Mouse (Mus musculus): ENCODE results near the gene Kcnk3. TPM values are rescaled to one million over a fixed set of nuclear protein-coding genes. Genes with fewer than 3 reads are reported as not detected.

Gene Kcnk3
- polyA plus RNA-seq, 1 experiment from 2014 or later = 35.7 TPM

DNA sequence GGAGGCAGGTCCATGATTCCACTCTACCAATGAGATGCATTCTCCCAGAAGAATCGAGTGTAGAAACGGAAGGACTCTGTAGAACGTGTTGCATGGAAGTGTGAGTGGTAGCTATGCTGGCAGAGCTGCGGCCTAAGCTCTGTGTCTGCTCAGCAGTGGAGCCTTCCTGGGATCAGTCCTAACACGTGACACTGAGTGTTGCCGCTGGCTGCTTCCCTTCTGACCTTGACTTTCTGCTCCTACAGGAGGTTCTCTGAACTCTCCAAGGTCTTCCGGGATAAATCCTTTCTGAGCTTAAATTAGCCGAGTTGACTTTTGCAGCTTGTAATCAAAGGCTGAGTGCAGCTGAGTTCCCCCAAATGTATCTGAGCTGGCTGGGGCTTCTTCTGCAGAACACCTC, 13.6 kb upstream of the Kcnk3 start:
- Histone ChIP-seq H3K4me2 (replicated peaks; ENCODE audit: low read depth, low read length) (no peak overlapping the region), H3K36me3 (ENCODE audit: insufficient read depth, low read length) (no peaks in the 10 kb centered on the region), H3K27ac (ENCODE audit: low read length) (no peak overlapping the region), H3K9me3 (ENCODE audit: low read length) (no peaks in the 10 kb centered on the region), H3K9ac (replicated peaks; ENCODE audit: low read depth) (no peak overlapping the region), H3K4me3 (ENCODE audit: low read depth, low read length) (no peak overlapping the region), H3K4me1 (ENCODE audit: insufficient read depth, low read depth, low read length) (no peaks in the 10 kb centered on the region), H3K27me3 (replicated peaks; ENCODE audit: insufficient read depth, low read length) (no peaks in the 10 kb centered on the region)
- TF ChIP-seq CTCF (IDR thresholded peaks at IDR 0.05) (no peak), EP300 (IDR thresholded peaks at IDR 0.05) (no peak)
- WGBS = 80% methylated on average over 8 of the region's 8 CpGs
- DNase-seq (ENCODE audit: low spot score) (no peak), ATAC-seq (no peak)

DNA sequence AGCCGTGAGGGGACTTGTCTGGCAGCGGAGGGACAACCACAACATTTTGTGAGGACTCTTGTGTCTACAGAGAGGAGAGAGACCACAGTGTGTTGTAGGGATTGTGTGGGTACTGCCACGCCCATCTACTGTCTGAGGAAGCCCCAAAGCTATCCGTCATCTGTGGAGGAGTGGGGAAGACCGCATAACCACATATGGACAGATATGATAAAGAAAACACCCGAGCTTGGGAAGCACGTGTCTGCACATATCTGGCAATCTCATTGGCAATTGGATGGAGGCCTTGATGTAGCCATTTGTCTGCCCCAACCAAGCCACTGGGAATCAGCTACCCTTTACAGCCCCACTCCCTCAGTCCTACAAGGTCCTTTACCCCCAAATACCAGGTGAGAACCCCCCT, 11.7 kb upstream of the Kcnk3 start:
- Histone ChIP-seq H3K9ac (replicated peaks; ENCODE audit: low read depth) (no peak overlapping the region), H3K4me2 (replicated peaks; ENCODE audit: low read depth, low read length) (no peak overlapping the region), H3K4me3 (ENCODE audit: low read depth, low read length) (no peak overlapping the region), H3K27ac (ENCODE audit: low read length) (no peak overlapping the region), H3K9me3 (ENCODE audit: low read length) (no peaks in the 10 kb centered on the region), H3K36me3 (ENCODE audit: insufficient read depth, low read length) (no peaks in the 10 kb centered on the region), H3K4me1 (ENCODE audit: insufficient read depth, low read depth, low read length) (no peaks in the 10 kb centered on the region), H3K27me3 (replicated peaks; ENCODE audit: insufficient read depth, low read length) (no peaks in the 10 kb centered on the region)
- TF ChIP-seq CTCF (IDR thresholded peaks at IDR 0.05) (no peak), EP300 (IDR thresholded peaks at IDR 0.05) (no peak)
- 68% methylated on average over 7 of the region's 7 CpGs for WGBS
- DNase-seq (ENCODE audit: low spot score) = no peak
- no peak for ATAC-seq

DNA sequence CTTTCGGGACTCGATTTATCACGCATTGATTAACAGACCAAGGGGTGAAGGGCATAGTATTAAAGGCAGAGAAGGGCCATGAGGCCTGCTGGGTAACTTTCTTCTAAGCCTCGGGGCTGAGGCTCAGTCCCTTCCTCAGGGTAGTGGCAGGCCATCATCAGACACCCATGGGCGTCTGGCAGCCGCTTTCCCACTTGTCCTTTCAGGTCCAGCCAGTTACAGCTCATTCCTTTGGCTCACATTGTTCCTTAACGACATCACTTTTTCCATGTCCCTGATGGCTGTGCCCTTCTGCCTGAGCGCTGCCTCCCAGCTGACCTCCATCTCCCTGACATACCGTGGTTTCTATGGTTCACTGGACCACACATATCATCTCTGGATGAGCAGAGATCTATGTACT, 10.7 kb upstream of the Kcnk3 start:
- H3K27me3 ChIP-seq (replicated peaks; ENCODE audit: insufficient read depth, low read length) = no peaks in the 10 kb centered on the region
- peak; percentile 86 for ATAC-seq
- TF ChIP-seq CTCF (IDR thresholded peaks at IDR 0.05) (no peak), EP300 (IDR thresholded peaks at IDR 0.05) (peak; percentile 42; the same call in 1 of the 2 replicates)
- H3K4me3 ChIP-seq (ENCODE audit: low read depth, low read length) = no peak overlapping the region
- 50% methylated on average over 9 of the region's 9 CpGs for WGBS
- DNase-seq (ENCODE audit: low spot score) = peak; percentile 61
- H3K4me2 ChIP-seq (replicated peaks; ENCODE audit: low read depth, low read length) = no peak overlapping the region
- H3K9ac ChIP-seq (replicated peaks; ENCODE audit: low read depth) = no peak overlapping the region
- no peaks in the 10 kb centered on the region for H3K4me1 ChIP-seq (ENCODE audit: insufficient read depth, low read depth, low read length)
- no peaks in the 10 kb centered on the region for H3K36me3 ChIP-seq (ENCODE audit: insufficient read depth, low read length)
- no peaks in the 10 kb centered on the region for H3K9me3 ChIP-seq (ENCODE audit: low read length)
- no peak overlapping the region for H3K27ac ChIP-seq (ENCODE audit: low read length)

DNA sequence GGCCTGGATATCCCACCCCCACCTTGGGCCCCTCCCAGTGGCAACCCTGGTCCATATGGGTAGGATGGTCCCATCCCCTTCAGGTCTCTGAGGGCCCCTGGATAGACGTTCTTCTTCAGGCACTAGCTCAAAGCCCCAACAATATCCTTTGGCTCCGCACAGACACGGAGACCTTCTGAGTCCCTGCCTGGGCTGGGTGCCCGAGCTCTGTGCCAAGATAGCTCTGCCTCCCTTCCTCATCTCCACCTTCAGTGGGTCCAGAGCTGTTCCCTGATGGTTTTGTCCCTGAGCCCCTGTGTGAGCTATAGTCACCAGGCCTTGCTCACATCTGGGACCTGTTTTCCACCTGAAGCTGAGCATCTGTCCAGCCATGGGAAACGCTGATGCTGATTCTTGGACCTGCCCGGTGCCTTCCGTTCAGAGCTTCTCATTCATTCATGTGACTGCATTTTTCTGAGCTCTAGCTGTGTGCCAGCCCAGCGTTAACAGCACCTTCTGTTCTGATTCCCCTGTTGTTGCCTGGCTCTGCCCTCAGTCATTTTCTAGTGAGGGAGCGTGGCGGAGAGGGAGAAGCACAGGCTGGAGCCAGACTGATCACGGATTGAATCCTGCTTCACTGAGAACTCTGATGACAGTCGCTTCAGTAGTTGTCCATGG, 10.2 kb upstream of the Kcnk3 start:
- Histone ChIP-seq H3K4me2 (replicated peaks; ENCODE audit: low read depth, low read length) (no peak overlapping the region), H3K36me3 (ENCODE audit: insufficient read depth, low read length) (no peaks in the 10 kb centered on the region), H3K9ac (replicated peaks; ENCODE audit: low read depth) (no peak overlapping the region), H3K27ac (ENCODE audit: low read length) (no peak overlapping the region), H3K4me3 (ENCODE audit: low read depth, low read length) (no peak overlapping the region), H3K4me1 (ENCODE audit: insufficient read depth, low read depth, low read length) (no peaks in the 10 kb centered on the region), H3K27me3 (replicated peaks; ENCODE audit: insufficient read depth, low read length) (no peaks in the 10 kb centered on the region), H3K9me3 (ENCODE audit: low read length) (no peaks in the 10 kb centered on the region)
- TF ChIP-seq CTCF (IDR thresholded peaks at IDR 0.05) = no peak
- no peak for TF ChIP-seq EP300 (IDR thresholded peaks at IDR 0.05)
- ATAC-seq (peak; percentile 46), DNase-seq (ENCODE audit: low spot score) (no peak)
- WGBS = 71% methylated on average over 12 of the region's 12 CpGs

DNA sequence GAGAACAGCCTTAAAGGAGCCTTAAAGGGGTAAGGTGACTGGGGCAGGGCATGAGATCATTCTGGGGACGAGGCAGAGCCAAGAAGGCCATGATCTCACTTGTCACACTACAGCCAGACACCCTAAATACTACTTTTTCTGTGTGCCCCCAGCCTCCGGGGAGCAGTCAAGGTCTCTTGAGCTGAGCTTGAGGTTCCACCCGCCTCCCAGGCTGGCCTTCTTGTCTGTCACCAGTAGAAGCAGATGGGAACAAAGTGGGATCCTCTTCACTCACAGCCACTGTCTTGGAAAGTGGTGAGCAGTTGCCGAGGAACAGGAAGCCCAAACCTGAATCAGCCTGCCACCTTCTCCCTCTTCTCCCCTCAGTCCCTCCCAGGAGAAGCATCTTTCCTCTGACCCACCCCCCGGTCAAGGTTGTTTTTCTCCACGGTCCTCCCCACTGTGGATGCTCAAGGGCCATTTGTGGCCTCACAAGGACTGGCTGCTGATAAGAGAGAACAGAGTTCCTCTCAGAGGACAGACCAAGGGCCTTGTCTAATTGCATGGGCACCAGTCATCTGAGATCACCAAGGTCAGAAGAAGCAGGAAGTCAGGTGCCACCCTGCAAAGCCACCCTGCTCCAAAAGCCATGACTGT, 9.4 kb upstream of the Kcnk3 start:
- ATAC-seq (no peak), DNase-seq (ENCODE audit: low spot score) (no peak)
- H3K36me3 ChIP-seq (ENCODE audit: insufficient read depth, low read length) = no peaks in the 10 kb centered on the region
- no peak overlapping the region for H3K27ac ChIP-seq (ENCODE audit: low read length)
- no peak overlapping the region for H3K9ac ChIP-seq (replicated peaks; ENCODE audit: low read depth)
- H3K4me3 ChIP-seq (ENCODE audit: low read depth, low read length) = no peak overlapping the region
- no peak for TF ChIP-seq CTCF (IDR thresholded peaks at IDR 0.05)
- H3K4me2 ChIP-seq (replicated peaks; ENCODE audit: low read depth, low read length) = no peak overlapping the region
- H3K9me3 ChIP-seq (ENCODE audit: low read length) = no peaks in the 10 kb centered on the region
- H3K27me3 ChIP-seq (replicated peaks; ENCODE audit: insufficient read depth, low read length) = no peaks in the 10 kb centered on the region
- H3K4me1 ChIP-seq (ENCODE audit: insufficient read depth, low read depth, low read length) = no peaks in the 10 kb centered on the region
- 58% methylated on average over 6 of the region's 6 CpGs for WGBS

DNA sequence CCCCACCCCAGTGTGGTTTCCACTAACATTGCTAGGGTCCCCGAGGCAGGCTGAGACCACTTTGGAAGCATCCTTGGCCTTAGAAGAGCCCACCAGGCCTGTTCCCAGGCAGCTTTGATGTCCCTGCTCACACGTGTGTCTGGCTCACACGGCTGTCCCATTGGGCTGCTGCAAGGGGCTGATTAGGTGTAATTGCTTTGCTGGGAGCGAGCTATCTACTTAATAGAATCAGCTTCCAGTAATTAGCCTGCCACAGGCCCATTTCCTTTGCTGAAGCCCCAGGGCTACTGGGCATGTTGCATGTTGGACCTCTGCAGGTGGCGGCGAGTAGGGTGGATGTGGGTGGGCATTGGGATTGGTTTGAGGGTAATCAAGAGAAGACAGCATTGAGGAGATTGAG, 7.2 kb upstream of the Kcnk3 start:
- TF ChIP-seq CTCF (IDR thresholded peaks at IDR 0.05) (no peak), EP300 (IDR thresholded peaks at IDR 0.05) (no peak)
- H3K4me2 ChIP-seq (replicated peaks; ENCODE audit: low read depth, low read length) = no peak overlapping the region
- ATAC-seq (no peak), DNase-seq (ENCODE audit: low spot score) (no peak)
- H3K36me3 ChIP-seq (ENCODE audit: insufficient read depth, low read length) = no peaks in the 10 kb centered on the region
- no peaks in the 10 kb centered on the region for H3K27me3 ChIP-seq (replicated peaks; ENCODE audit: insufficient read depth, low read length)
- H3K4me1 ChIP-seq (ENCODE audit: insufficient read depth, low read depth, low read length) = no peaks in the 10 kb centered on the region
- H3K9me3 ChIP-seq (ENCODE audit: low read length) = no peaks in the 10 kb centered on the region
- H3K4me3 ChIP-seq (ENCODE audit: low read depth, low read length) = no peak overlapping the region
- no peak overlapping the region for H3K27ac ChIP-seq (ENCODE audit: low read length)
- 70% methylated on average over 6 of the region's 6 CpGs for WGBS
- no peak overlapping the region for H3K9ac ChIP-seq (replicated peaks; ENCODE audit: low read depth)

Data from lung, postnatal 0 days (tissue).